ENCODE assay signal across 1 mouse cellular context in the genomic region with DNA sequence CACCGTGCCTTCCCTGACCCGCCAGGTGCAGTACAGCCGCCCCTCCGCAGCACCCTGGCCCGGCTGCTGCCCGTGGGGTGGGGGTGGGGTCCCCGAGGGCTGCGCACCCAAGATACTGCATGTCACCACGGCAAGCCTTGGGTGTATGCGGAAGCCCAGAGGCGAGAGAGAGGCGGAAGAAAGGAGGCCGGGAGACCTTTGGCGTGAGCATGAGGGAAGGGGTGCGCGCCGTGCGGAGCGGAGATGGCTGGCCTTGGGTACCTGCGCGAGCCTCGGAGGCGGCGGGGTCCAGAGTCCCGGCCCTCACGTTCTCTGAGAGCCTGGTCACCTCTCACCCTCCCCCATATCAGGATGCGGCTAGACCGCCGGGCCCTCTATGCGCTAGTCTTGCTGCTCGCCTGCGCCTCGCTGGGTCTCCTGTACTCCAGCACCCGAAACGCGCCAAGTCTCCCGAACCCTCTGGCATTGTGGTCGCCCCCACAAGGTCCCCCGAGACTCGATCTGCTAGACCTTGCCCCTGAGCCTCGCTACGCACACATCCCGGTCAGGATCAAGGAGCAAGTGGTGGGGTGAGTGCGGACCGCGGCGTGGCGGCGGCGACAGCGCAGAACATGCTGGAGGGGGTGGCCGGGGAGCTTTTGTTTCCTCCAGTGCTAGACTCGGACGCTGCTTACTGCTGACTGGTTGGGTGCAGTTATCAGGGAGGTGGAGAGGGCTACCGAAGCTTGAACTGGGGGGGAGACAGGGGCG.
TF ChIP-seq lines count a peak whose summit lies in the region.

No protein-coding gene starts in this region.

TF ChIP-seq in C2C12, 6 proteins besides CTCF, POLR2A, EP300 and RAD21 (continued from another document):
- TF ChIP-seq CEBPB (IDR thresholded peaks at IDR 0.05; ENCODE audit: low read depth), result no peak
- TF ChIP-seq MAX (IDR thresholded peaks at IDR 0.05), result no peak
TF ChIP-seq in C2C12: peak in this region for 0.
